Mouse (Mus musculus) neural tube, embryonic 12.5 days (tissue): ENCODE measurements around the gene Mmd. TPM values are rescaled to one million over a fixed set of nuclear protein-coding genes. Genes with fewer than 3 reads are reported as not detected.
"Not testable (repeated sequence)": the region's sequence is repeated elsewhere in the genome, so short reads cannot be mapped to it uniquely, and the experiment has no call there.

ENCODE experiments used
- ATAC-seq: fragments of 200-750 bp; cut with Nextera tagmentation; 2 replicates; pipeline ENCODE4 v1.8.0; 2017; ENCODE audit warnings: low read depth, mild to moderate bottlenecking, moderate TSS enrichment, moderate library complexity; ENCODE audit not compliant: low FRiP score
- H3K27ac ChIP-seq: fragments of 300-500 bp; sonication (generic); 2 replicates; pipeline ENCODE4 v1.5.1; 2016
- H3K27me3 ChIP-seq: fragments of 300-500 bp; sonication (generic); replicated peaks from 2 replicates; pipeline ENCODE4 v1.6.1; 2016; ENCODE audit warnings: mild to moderate bottlenecking
- H3K36me3 ChIP-seq: fragments of 300-500 bp; sonication (generic); 2 replicates; pipeline ENCODE4 v1.6.1; 2016; ENCODE audit warnings: mild to moderate bottlenecking
- H3K4me1 ChIP-seq: fragments of 300-500 bp; sonication (generic); 2 replicates; pipeline ENCODE4 v1.6.1; 2016
- H3K4me2 ChIP-seq: fragments of 300-500 bp; sonication (generic); replicated peaks from 2 replicates; pipeline ENCODE4 v1.6.1; 2016; ENCODE audit warnings: mild to moderate bottlenecking
- H3K4me3 ChIP-seq: fragments of 300-500 bp; sonication (generic); 2 replicates; pipeline ENCODE4 v1.5.1; 2016
- H3K9ac ChIP-seq: fragments of 300-500 bp; sonication (generic); 2 replicates; pipeline ENCODE4 v1.6.1; 2016; ENCODE audit warnings: mild to moderate bottlenecking
- H3K9me3 ChIP-seq: fragments of 300-500 bp; sonication (generic); 2 replicates; pipeline ENCODE4 v1.6.1; 2016; ENCODE audit warnings: mild to moderate bottlenecking
- WGBS: fragments of 180-500 bp; shearing (Covaris S2); methylation state at CpG from one replicate; pipeline ENCODE4 v1.1.7; 2016; 5-methylcytosine and 5-hydroxymethylcytosine counted together
- polyA plus RNA-seq: library from polyadenylated mRNA; unstranded; fragments of >200 nt; fragmentation: Nextera tagmentation; extraction: Ambion mirVana; gene quantifications from 2 replicates; pipeline ENCODE4 v1.2.1, GENCODE M21; 2016

Mmd gene
- polyA plus RNA-seq, 1 experiment from 2014 or later = 79.0 TPM

DNA sequence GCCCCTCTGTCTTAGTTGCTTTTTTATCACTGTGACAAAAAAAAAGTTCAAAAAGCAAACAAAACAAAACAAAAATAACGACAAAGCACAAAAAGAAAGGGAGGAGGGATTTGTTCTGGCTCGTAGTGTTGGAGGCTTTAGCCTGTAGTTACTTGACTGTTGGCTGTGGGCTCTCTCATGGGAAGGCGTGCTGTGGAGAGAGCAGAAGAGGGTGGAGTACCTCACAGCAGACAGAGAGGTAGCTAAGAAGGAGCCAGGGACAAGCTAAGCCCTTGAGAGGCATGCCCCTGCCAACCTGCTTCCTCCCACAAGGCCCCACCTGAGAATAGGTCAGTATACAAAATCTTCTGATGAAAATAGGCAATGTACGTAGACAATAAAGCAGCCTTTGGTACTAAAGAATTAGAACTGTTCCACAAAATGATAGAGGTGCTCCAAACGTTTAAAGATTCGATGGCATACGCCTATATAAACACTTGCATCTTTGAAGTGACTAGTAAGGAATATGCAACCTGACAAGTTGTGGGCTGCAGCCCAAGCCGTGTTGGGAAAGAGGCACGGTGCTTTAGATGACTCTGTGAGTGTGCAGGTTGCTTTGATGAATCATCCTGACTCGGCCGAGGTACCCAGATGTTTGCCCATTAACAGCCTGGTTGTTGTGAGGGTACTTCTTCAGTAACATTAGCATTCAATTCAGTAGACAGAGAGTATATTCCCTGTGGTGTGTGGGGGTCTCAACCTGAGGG lies 21.0 kb downstream of the Mmd start:
- Histone ChIP-seq H3K9ac (no peak overlapping the region), H3K9me3 (no peaks in the 10 kb centered on the region), H3K27me3 (no peaks in the 10 kb centered on the region), H3K36me3 (peaks cover 34% of the 10 kb centered on the region), H3K4me2 (no peak overlapping the region), H3K27ac (no peak overlapping the region), H3K4me1 (peaks cover 7% of the 10 kb centered on the region), H3K4me3 (no peak overlapping the region)
- WGBS = 86% methylated on average over 11 of the region's 11 CpGs
- no peak for ATAC-seq

DNA sequence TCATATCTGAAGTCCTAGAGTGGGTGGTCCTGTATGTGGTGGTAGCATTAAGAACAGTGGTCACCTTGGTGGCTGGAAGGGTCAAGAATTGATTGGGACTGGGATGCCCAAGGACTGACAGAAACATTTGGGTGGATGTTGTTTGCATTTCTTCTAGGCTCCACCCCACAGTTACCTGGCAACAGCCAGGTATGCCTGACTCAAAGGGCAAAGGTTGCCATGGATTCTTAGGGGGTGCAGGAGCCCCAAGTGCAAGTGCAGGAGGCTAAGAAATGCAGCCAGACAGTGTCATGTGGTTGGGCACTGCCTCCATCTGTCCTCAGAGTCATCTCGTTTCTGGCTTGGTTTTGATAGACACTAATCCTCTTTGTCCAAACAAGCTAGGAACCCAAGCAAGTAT lies 24.9 kb downstream of the Mmd start:
- peaks cover 5% of the 10 kb centered on the region for H3K4me1 ChIP-seq
- H3K9ac ChIP-seq = no peak overlapping the region
- WGBS = 66% methylated on average over 1 of the region's 1 CpGs
- ATAC-seq = no peak
- no peak overlapping the region for H3K27ac ChIP-seq
- no peak overlapping the region for H3K4me3 ChIP-seq
- H3K9me3 ChIP-seq = no peaks in the 10 kb centered on the region
- no peak overlapping the region for H3K4me2 ChIP-seq
- no peaks in the 10 kb centered on the region for H3K27me3 ChIP-seq
- peaks cover 23% of the 10 kb centered on the region for H3K36me3 ChIP-seq

DNA sequence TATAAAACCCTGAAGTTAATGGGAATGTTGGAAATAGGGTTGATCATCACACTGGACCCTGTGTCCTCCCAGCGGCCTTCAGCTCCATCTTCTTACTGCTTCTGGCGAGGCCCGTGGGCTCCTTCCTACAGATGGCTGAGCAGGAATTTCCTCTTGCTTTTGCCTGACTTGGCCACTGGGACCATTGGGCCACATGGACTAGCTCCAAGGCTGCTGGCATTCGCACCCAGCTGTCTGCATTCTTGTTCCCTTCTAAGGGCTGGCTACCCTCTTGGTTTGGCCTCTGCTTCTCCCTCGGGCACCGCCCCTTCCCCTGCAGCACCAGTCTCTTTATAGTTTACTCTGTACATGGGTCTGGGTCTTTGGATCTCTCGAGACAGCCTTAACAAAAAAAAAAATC lies 26.4 kb downstream of the Mmd start:
- 89% methylated on average over 7 of the region's 7 CpGs for WGBS

DNA sequence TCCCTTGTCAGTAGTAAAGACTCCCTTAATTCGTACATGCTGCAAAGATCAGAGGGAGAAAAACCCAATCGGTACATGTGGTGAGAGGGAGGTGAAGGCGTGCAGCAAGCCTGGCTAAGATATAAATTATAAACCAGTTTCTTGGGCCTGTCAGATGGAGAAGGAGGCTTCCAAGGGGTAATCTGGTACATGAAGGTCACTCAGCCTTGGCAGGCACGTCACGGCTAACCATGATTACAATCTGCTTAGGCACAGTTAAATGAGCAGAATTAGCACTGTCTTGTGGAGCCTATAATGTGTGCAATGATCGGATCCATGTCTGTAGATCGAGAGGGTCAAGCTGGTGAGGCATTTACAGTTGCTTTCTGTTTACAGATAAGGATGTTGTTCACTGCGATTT lies 26.9 kb downstream of the Mmd start:
- H3K36me3 ChIP-seq = peaks cover 22% of the 10 kb centered on the region; the same call in 1 of the 2 replicates
- no peaks in the 10 kb centered on the region for H3K9me3 ChIP-seq
- H3K4me3 ChIP-seq = no peak overlapping the region
- H3K4me1 ChIP-seq = no peaks in the 10 kb centered on the region
- no peak for ATAC-seq
- 84% methylated on average over 8 of the region's 8 CpGs for WGBS
- no peak overlapping the region for H3K27ac ChIP-seq
- no peak overlapping the region for H3K4me2 ChIP-seq
- H3K9ac ChIP-seq = no peak overlapping the region
- H3K27me3 ChIP-seq = no peaks in the 10 kb centered on the region

More for the DNA sequence above, 26.4 kb downstream of the Mmd start:
- Histone ChIP-seq H3K27me3 (no peaks in the 10 kb centered on the region), H3K4me1 (no peaks in the 10 kb centered on the region), H3K4me3 (no peak overlapping the region), H3K9me3 (no peaks in the 10 kb centered on the region), H3K9ac (no peak overlapping the region), H3K4me2 (no peak overlapping the region), H3K36me3 (peaks cover 23% of the 10 kb centered on the region; the same call in 1 of the 2 replicates), H3K27ac (no peak overlapping the region)
- ATAC-seq = no peak

DNA sequence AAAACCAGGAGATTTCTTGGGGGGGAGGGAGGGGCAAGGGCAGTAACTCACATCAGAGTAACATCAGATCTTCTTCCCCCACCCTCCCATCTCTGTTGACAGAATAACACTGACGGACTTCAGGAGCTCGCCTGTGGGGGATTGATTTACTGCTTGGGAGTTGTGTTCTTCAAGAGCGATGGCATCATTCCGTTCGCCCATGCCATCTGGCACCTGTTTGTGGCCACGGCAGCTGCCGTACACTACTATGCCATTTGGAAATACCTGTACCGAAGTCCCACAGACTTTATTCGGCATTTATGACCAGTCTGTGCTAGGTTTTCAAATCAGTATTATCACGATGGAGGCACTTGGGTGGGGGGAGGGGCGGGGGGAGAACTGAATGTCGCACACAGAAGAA lies 27.3 kb downstream of the Mmd start:
- Histone ChIP-seq H3K4me1 (no peaks in the 10 kb centered on the region), H3K4me2 (no peak overlapping the region), H3K36me3 (peaks cover 19% of the 10 kb centered on the region; the same call in 1 of the 2 replicates), H3K9ac (no peak overlapping the region), H3K4me3 (no peak overlapping the region), H3K9me3 (no peaks in the 10 kb centered on the region), H3K27ac (no peak overlapping the region), H3K27me3 (no peaks in the 10 kb centered on the region)
- ATAC-seq = no peak
- WGBS = 83% methylated on average over 12 of the region's 12 CpGs

DNA sequence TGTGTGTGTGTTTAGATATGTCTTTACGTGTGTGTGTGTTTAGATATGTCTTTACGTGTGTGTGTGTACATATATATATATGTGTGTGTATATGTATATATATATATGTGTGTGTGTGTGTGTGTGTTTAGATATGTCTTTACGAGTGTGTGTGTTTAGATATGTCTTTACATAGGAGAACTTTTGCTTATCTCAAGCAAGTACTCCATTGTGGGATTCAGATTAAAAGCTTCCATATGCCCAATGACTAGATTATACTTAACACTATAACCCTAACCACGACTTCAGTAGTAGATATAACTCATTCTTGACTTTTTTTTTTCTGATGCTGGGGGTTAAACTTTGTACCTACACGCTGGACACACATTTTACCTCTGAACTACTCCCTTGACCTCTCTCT lies 30.8 kb downstream of the Mmd start:
- no peak overlapping the region for H3K27ac ChIP-seq
- H3K9me3 ChIP-seq = no peaks in the 10 kb centered on the region
- WGBS = 90% methylated on average over 5 of the region's 5 CpGs
- H3K4me1 ChIP-seq = no peaks in the 10 kb centered on the region
- peaks cover 7% of the 10 kb centered on the region; the same call in 1 of the 2 replicates for H3K36me3 ChIP-seq
- H3K9ac ChIP-seq = no peak overlapping the region
- H3K4me2 ChIP-seq = no peak overlapping the region
- no peak for ATAC-seq
- no peak overlapping the region for H3K4me3 ChIP-seq
- no peaks in the 10 kb centered on the region for H3K27me3 ChIP-seq

DNA sequence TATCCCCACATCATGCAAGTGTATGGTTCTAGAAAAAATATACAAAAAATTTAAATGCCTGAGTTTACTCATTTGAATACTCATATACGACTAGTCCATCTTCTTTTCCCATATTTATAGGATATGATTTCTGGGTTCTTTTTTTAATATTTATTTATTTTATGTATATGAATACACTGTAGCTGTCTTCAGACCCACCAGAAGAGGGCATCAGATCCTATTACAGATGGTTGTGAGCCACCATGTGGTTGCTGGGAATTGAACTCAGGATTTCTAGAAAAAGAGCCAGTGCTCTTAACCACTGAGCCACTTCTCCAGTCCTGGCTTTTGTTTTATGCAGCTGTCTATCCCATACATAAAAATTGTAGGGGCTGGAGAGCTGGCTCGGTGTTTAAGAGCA lies 32.7 kb downstream of the Mmd start:
- H3K4me1 ChIP-seq, H3K4me3 ChIP-seq, H3K4me2 ChIP-seq, H3K27me3 ChIP-seq, H3K27ac ChIP-seq, ATAC-seq, H3K36me3 ChIP-seq, H3K9ac ChIP-seq, H3K9me3 ChIP-seq: not testable (repeated sequence)
- WGBS = 94% methylated on average over 2 of the region's 2 CpGs

DNA sequence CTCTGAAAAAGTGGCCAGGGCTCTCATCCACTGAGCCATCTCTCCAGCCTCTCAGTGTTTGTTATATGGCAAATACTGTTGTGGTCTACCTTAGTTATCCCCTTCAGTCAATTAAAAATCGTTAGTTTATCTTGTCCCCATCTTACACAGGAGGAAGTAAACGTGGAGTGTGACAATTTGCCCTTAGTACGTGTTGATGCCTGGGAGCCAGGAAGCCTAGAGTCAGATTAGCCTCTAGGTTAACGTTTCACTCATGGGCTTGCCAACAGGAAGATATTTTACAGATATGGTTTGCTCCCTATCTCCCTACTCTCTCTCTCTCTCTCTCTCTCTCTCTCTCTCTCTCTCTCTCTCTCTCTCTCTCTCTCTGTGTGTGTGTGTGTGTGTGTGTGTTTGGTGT lies 33.9 kb downstream of the Mmd start:
- no peaks in the 10 kb centered on the region for H3K9me3 ChIP-seq
- no peak for ATAC-seq
- WGBS = 79% methylated on average over 4 of the region's 4 CpGs
- no peaks in the 10 kb centered on the region for H3K4me1 ChIP-seq
- H3K27ac ChIP-seq = no peak overlapping the region
- H3K4me2 ChIP-seq = no peak overlapping the region
- no peak overlapping the region for H3K9ac ChIP-seq
- H3K36me3 ChIP-seq = no peaks in the 10 kb centered on the region
- no peak overlapping the region for H3K4me3 ChIP-seq
- no peaks in the 10 kb centered on the region for H3K27me3 ChIP-seq

DNA sequence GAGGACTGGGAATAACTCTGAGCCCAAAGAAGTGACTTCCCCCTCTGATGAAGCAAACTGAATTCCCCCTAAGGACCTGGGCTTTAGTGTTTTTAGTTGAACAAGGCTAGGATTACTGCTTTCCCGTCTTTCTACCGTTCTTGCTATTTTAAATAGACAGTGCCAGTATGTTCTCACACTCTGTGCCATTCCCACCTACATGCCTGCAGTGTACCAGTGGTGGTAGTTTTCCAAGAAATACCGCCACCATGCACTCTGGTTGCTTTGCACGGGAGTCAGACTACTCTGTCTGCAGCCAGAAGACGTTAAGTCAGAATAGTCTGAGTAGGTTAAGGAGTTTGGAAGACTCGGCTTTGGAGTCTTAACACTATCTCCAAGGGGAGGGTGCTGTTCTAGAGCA lies 34.3 kb downstream of the Mmd start:
- Histone ChIP-seq H3K27ac (no peak overlapping the region), H3K4me2 (no peak overlapping the region), H3K4me3 (no peak overlapping the region), H3K27me3 (no peaks in the 10 kb centered on the region), H3K36me3 (no peaks in the 10 kb centered on the region), H3K4me1 (no peaks in the 10 kb centered on the region), H3K9ac (no peak overlapping the region), H3K9me3 (no peaks in the 10 kb centered on the region)
- ATAC-seq = no peak
- WGBS = 89% methylated on average over 6 of the region's 6 CpGs

DNA sequence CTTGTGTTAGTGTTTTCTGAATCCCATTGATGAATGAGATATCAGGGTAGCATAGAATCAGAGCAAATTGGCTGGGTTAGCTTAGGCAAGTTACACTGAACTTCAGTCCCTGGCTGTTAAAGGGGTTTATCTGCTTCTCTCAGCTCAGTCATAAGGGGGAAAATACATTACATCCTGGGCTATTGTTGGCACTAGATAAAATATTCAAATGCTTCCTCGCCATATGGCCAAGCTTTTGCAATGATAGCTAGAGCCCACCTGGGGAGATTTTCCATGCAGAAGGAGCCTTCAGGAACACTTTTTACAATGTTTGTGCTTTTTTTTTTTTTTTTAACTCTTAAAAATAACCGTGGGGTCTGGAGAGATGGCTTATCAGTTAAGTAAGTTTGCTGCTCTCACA lies 34.8 kb downstream of the Mmd start:
- 77% methylated on average over 2 of the region's 2 CpGs for WGBS
- no peak overlapping the region for H3K27ac ChIP-seq

DNA sequence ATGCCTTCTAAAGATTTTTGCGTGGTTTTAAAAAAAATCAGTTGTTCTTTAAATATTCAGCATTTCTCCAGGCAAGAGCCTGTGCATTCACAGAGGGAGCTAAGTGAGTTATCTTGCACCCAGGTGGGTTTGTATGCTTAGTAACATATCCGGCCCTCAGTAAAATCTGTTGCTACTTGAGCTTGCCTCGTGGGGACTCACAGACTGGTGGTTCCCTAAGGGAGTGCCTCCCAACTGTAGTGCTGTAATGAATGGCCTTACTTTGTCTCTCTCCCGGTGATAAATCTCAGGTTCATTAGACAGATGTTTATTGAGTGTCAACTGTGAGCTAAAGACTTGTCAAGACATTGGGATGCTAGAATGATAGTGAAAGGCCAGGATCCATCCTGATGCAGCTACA lies 35.4 kb downstream of the Mmd start:
- H3K27ac ChIP-seq = no peak overlapping the region
- WGBS = 67% methylated on average over 4 of the region's 4 CpGs
- no peaks in the 10 kb centered on the region for H3K4me1 ChIP-seq
- H3K4me3 ChIP-seq = no peak overlapping the region
- H3K9me3 ChIP-seq = no peaks in the 10 kb centered on the region
- no peaks in the 10 kb centered on the region for H3K27me3 ChIP-seq
- ATAC-seq = no peak
- no peak overlapping the region for H3K4me2 ChIP-seq
- no peak overlapping the region for H3K9ac ChIP-seq
- H3K36me3 ChIP-seq = no peaks in the 10 kb centered on the region

More for the DNA sequence above, 34.8 kb downstream of the Mmd start:
- no peak overlapping the region for H3K4me2 ChIP-seq
- no peaks in the 10 kb centered on the region for H3K27me3 ChIP-seq
- no peak overlapping the region for H3K4me3 ChIP-seq
- no peak for ATAC-seq
- no peaks in the 10 kb centered on the region for H3K4me1 ChIP-seq
- no peaks in the 10 kb centered on the region for H3K36me3 ChIP-seq
- no peaks in the 10 kb centered on the region for H3K9me3 ChIP-seq
- H3K9ac ChIP-seq = no peak overlapping the region

DNA sequence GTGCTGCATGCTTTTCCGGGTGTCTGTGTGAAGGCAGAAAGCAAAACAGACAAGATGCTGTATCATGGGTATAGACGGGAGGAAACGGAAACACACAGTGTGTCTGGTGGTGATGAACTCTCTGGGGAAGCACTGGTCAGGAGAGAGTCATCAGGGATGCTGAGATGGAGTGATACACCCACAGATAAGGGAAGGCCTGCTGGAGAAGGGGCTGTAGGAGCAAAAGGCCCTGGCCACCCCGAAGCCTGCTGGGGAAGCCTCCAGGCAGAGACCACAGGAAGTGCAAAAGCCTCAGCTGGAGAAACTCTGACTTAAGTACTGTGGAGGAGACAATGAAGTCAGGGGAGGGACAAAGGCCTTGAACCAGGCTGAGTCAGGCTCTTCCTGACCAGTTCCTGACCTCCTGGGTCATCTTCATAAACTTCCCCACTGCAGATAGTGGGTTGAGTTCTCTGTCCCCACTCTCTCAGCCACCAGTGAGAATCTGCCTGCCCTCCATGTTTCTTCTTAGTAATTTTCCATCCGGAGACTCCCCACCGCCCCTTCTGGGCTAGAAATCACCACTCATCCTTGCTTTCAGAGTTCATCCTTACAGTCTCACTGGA lies 37.4 kb downstream of the Mmd start:
- Histone ChIP-seq H3K4me1 (no peaks in the 10 kb centered on the region), H3K9me3 (no peaks in the 10 kb centered on the region), H3K27me3 (no peaks in the 10 kb centered on the region), H3K4me2 (no peak overlapping the region), H3K36me3 (no peaks in the 10 kb centered on the region), H3K9ac (no peak overlapping the region), H3K4me3 (no peak overlapping the region), H3K27ac (no peak overlapping the region)
- 88% methylated on average over 6 of the region's 6 CpGs for WGBS
- no peak for ATAC-seq

DNA sequence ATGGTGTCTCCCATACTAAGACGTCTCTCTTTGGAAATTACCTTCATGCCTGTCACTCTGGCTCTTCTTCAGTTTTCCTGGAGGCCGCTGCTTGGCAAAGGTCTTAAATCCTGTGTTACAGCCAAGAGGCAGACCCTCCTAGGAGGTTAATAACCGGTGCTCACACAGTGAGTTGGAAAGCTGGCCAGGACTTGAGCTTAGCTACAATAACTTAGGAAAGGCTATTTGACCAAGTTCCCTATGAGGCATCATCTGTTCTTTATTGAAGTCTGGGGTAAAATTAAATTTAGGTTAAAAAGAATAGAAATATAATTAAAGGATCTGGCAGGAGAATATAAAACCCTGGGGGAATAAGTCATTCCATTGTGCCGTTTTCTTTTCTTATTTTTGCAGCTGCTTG lies 41.9 kb downstream of the Mmd start:
- ATAC-seq = no peak
- 81% methylated on average over 4 of the region's 4 CpGs for WGBS
- Histone ChIP-seq H3K4me3 (no peak overlapping the region), H3K9me3 (no peaks in the 10 kb centered on the region), H3K9ac (no peak overlapping the region), H3K27ac (no peak overlapping the region), H3K4me2 (no peak overlapping the region), H3K27me3 (no peaks in the 10 kb centered on the region), H3K36me3 (no peaks in the 10 kb centered on the region), H3K4me1 (no peaks in the 10 kb centered on the region)
